Mouse (Mus musculus): ENCODE results near the gene Cpn2. TPM values are rescaled to one million over a fixed set of nuclear protein-coding genes. Genes with fewer than 3 reads are reported as not detected.

Gene Cpn2
- polyA plus RNA-seq, 1 experiment from 2014 or later = 0.09 TPM

DNA sequence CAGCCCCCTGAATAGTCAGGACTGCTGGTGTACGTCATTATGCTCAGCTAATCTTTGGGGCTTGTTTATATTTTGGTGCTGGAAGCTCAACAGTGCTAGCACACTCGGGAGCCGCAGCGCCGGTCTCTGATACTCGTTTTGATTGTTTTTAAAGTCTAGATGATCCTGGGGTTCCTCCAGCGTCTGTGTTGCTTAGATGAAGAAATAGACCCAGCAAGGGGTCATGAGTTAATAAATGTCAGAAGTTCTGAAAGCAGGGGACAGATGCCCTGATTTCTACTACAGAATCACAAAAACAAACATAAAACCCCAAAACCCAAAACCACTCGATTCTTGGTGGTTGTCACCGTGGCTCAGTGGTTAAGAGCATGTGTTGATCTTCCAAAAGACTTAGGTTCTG, 13.4 kb downstream of the Cpn2 start:
- H3K27me3 ChIP-seq (replicated peaks; ENCODE audit: control insufficient read depth, insufficient read depth, low read length) = no peaks in the 10 kb centered on the region
- no peaks in the 10 kb centered on the region for H3K4me1 ChIP-seq (replicated peaks; ENCODE audit: control insufficient read depth, insufficient read depth, low read length)
- no peaks in the 10 kb centered on the region for H3K9me3 ChIP-seq (ENCODE audit: control insufficient read depth)
- ATAC-seq = no peak
- TF ChIP-seq CTCF (IDR thresholded peaks at IDR 0.05; ENCODE audit: low read depth) = no peak
- 57% methylated on average over 9 of the region's 9 CpGs for WGBS
- no peak overlapping the region for H3K4me3 ChIP-seq (ENCODE audit: low read depth, low read length)
- H3K4me2 ChIP-seq (replicated peaks; ENCODE audit: low read depth) = no peak overlapping the region
- no peak overlapping the region for H3K9ac ChIP-seq (ENCODE audit: low read depth, low read length)
- no peak overlapping the region for H3K27ac ChIP-seq (ENCODE audit: low read depth, low read length)
- H3K36me3 ChIP-seq (ENCODE audit: control insufficient read depth, insufficient read depth) = no peaks in the 10 kb centered on the region

DNA sequence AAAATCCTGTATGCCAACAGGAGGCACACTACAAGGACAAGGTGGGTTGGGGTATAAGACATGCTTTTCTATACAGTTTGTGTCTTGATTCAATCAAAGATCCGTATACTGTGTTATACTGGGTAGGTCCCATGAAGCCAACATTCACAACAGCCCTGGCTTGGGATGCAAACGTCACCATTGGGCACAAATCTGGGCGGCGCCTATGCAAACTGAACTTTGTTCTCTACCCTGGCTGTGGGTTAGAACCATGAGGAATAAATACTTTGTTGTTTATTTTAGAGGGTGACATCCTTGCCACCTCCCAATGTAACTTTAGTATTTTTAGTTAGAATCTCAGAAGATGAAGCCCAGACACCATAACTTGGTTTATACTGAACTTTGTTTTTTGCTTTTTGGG, 13.9 kb downstream of the Cpn2 start:
- WGBS = 53% methylated on average over 4 of the region's 4 CpGs
- Histone ChIP-seq H3K9me3 (ENCODE audit: control insufficient read depth) (no peaks in the 10 kb centered on the region), H3K9ac (ENCODE audit: low read depth, low read length) (no peak overlapping the region), H3K4me2 (replicated peaks; ENCODE audit: low read depth) (no peak overlapping the region), H3K27me3 (replicated peaks; ENCODE audit: control insufficient read depth, insufficient read depth, low read length) (no peaks in the 10 kb centered on the region), H3K27ac (ENCODE audit: low read depth, low read length) (no peak overlapping the region), H3K36me3 (ENCODE audit: control insufficient read depth, insufficient read depth) (no peaks in the 10 kb centered on the region), H3K4me3 (ENCODE audit: low read depth, low read length) (no peak overlapping the region), H3K4me1 (replicated peaks; ENCODE audit: control insufficient read depth, insufficient read depth, low read length) (no peaks in the 10 kb centered on the region)
- TF ChIP-seq CTCF (IDR thresholded peaks at IDR 0.05; ENCODE audit: low read depth) = no peak
- peak; percentile 36; the same call in 1 of the 2 replicates for ATAC-seq

DNA sequence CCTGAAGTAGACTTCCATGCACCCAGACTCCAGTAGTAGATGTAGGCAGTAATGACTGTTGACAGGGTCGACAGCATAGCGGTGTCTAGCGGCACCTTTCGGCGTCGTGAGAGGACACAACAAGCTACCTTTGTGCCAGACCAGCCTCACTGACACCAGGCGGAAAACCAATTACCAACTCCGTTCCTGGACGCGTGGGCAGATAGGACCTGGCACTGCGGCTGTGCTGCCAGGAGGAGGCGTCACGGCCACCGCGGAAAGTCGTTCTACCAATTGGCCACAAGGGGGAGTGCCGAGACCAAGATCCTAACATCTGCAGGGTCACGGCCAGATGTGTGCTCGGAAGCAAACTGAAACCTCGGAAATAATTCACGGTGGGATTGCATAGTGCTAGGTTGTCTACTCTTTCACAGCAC, 15.3 kb downstream of the Cpn2 start:
- no peak overlapping the region for H3K9ac ChIP-seq (ENCODE audit: low read depth, low read length)

DNA sequence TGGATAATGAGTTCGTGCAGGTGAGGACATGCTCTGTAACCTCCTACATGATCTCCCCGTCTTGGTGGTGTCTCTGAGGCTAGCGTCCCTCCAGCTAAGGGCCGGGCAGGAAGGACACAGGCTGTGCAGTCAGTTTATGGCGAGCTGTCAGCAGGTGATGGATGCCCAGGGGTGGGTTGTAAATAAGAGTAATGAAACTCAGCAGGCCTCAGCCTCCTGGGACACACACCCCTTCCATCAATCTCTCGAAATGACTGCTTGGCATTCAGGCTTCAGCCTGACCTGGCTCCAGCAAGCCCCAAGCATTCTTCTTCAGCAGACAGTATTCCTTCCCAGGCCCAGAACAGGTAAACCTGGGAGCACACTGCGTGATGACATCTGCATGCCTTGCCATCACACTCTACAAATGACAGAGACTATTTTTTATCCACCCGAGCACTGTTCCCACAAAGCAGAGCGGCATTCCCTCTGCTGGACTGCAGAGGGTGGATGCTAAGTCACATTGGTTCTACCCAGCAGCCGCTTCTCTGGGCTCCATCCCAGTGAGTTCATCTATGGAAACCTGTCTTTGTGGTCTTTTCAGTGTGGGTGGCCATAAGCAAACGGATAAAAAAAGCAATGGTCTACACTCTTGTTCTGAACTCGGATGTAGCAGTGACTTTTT, 23.1 kb downstream of the Cpn2 start:
- Histone ChIP-seq H3K4me3 (ENCODE audit: low read depth, low read length) (no peak overlapping the region), H3K9me3 (ENCODE audit: control insufficient read depth) (no peaks in the 10 kb centered on the region), H3K4me1 (replicated peaks; ENCODE audit: control insufficient read depth, insufficient read depth, low read length) (no peaks in the 10 kb centered on the region), H3K27me3 (replicated peaks; ENCODE audit: control insufficient read depth, insufficient read depth, low read length) (no peaks in the 10 kb centered on the region), H3K4me2 (replicated peaks; ENCODE audit: low read depth) (no peak overlapping the region), H3K27ac (ENCODE audit: low read depth, low read length) (no peak overlapping the region), H3K36me3 (ENCODE audit: control insufficient read depth, insufficient read depth) (no peaks in the 10 kb centered on the region), H3K9ac (ENCODE audit: low read depth, low read length) (no peak overlapping the region)
- TF ChIP-seq CTCF (IDR thresholded peaks at IDR 0.05; ENCODE audit: low read depth) = no peak
- ATAC-seq = no peak
- WGBS = 44% methylated on average over 12 of the region's 12 CpGs

More for the DNA sequence above, 15.3 kb downstream of the Cpn2 start:
- H3K27ac ChIP-seq (ENCODE audit: low read depth, low read length) = no peak overlapping the region
- peak; percentile 100 for TF ChIP-seq CTCF (IDR thresholded peaks at IDR 0.05; ENCODE audit: low read depth)
- H3K9me3 ChIP-seq (ENCODE audit: control insufficient read depth) = no peaks in the 10 kb centered on the region
- H3K36me3 ChIP-seq (ENCODE audit: control insufficient read depth, insufficient read depth) = no peaks in the 10 kb centered on the region
- ATAC-seq = peak; percentile 58
- peak overlapping the region; percentile 21 for H3K4me3 ChIP-seq (ENCODE audit: low read depth, low read length)
- WGBS = 2% methylated on average over 21 of the region's 21 CpGs
- H3K4me1 ChIP-seq (replicated peaks; ENCODE audit: control insufficient read depth, insufficient read depth, low read length) = no peaks in the 10 kb centered on the region
- H3K4me2 ChIP-seq (replicated peaks; ENCODE audit: low read depth) = peak overlapping the region; percentile 58
- no peaks in the 10 kb centered on the region for H3K27me3 ChIP-seq (replicated peaks; ENCODE audit: control insufficient read depth, insufficient read depth, low read length)

DNA sequence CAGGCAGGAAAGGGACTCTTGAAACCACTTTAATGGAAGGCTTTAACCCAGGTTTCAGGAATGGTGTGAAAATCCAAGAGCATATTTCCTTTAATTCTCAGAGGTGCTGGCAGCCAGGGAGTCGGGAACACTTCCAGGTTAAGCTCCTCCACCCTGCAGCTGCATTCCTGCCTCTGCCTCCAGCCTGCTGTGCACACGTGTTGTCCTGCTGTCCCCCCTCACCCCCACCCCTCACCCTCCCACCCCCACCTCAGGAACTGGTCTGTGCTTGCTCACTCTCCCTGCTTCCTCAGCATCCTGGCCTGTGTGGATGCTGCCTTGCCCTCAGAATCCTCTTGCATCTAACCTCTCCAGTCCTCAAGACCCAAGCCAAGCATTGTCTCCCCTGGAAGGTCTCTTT, 25.7 kb downstream of the Cpn2 start:
- Histone ChIP-seq H3K27ac (ENCODE audit: low read depth, low read length) (no peak overlapping the region), H3K4me3 (ENCODE audit: low read depth, low read length) (no peak overlapping the region), H3K9ac (ENCODE audit: low read depth, low read length) (no peak overlapping the region), H3K4me2 (replicated peaks; ENCODE audit: low read depth) (no peak overlapping the region), H3K4me1 (replicated peaks; ENCODE audit: control insufficient read depth, insufficient read depth, low read length) (no peaks in the 10 kb centered on the region), H3K36me3 (ENCODE audit: control insufficient read depth, insufficient read depth) (no peaks in the 10 kb centered on the region), H3K9me3 (ENCODE audit: control insufficient read depth) (no peaks in the 10 kb centered on the region), H3K27me3 (replicated peaks; ENCODE audit: control insufficient read depth, insufficient read depth, low read length) (no peaks in the 10 kb centered on the region)
- TF ChIP-seq CTCF (IDR thresholded peaks at IDR 0.05; ENCODE audit: low read depth) = no peak
- no peak for ATAC-seq
- 47% methylated on average over 2 of the region's 2 CpGs for WGBS

DNA sequence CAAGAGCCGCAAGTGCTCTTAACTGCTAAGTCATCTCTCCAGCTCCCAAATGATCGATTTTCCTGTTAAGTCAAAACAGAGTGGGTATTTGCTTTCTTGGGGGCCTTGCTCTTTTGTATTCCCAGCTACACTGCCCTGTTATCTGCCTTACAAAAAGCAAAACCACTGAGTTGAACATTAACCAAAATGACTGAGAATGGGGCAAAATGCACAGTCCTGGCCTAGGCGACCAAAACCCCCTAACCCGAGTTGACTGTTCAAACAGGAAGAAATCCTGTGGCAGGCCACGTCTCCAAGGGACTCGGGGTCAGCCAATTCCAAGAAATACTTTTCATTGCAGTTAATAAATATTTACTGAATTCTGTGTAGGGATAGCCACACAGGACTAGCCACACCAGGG, 28.5 kb downstream of the Cpn2 start:
- 36% methylated on average over 6 of the region's 6 CpGs for WGBS
- no peak for ATAC-seq
- no peaks in the 10 kb centered on the region for H3K4me1 ChIP-seq (replicated peaks; ENCODE audit: control insufficient read depth, insufficient read depth, low read length)
- TF ChIP-seq CTCF (IDR thresholded peaks at IDR 0.05; ENCODE audit: low read depth) = no peak
- H3K27me3 ChIP-seq (replicated peaks; ENCODE audit: control insufficient read depth, insufficient read depth, low read length) = 0 out of 2 replicates have a peak, but pooled peaks cover 5% of the 10 kb centered on the region
- H3K9me3 ChIP-seq (ENCODE audit: control insufficient read depth) = no peaks in the 10 kb centered on the region
- no peaks in the 10 kb centered on the region for H3K36me3 ChIP-seq (ENCODE audit: control insufficient read depth, insufficient read depth)
- H3K4me2 ChIP-seq (replicated peaks; ENCODE audit: low read depth) = no peak overlapping the region
- no peak overlapping the region for H3K9ac ChIP-seq (ENCODE audit: low read depth, low read length)
- no peak overlapping the region for H3K27ac ChIP-seq (ENCODE audit: low read depth, low read length)
- H3K4me3 ChIP-seq (ENCODE audit: low read depth, low read length) = no peak overlapping the region

Measured in intestine, postnatal 0 days (tissue).